Mouse (Mus musculus) MEL (cell line): Measurements from ENCODE around the gene Rhd. TPM values are rescaled to one million over a fixed set of nuclear protein-coding genes. Genes with fewer than 3 reads are reported as not detected.
A peak's percentile ranks its signal among the peaks of the same experiment; 100 is the strongest.

Experiments used
- DNase-seq: peaks from one replicate; pipeline ENCODE4 v3.0.0; 2011; ENCODE audit warnings: low read depth, low spot score
- H3K27ac ChIP-seq: 2 replicates; pipeline ENCODE4 v1.5.1; 2012; ENCODE audit warnings: low read depth, mild to moderate bottlenecking, control low read depth, low read length, moderate library complexity; ENCODE audit not compliant: control insufficient read depth
- H3K27me3 ChIP-seq, 2 experiments: fragments of 150-350 bp in 1 of 2; sonication (generic) in 1 of 2; 2 replicates each; pipeline ENCODE4 v1.6.1; 2012; ENCODE audit warnings: low read length in 2 of 2, mild to moderate bottlenecking in 2 of 2, improper control_type of control experiment in 1 of 2, moderate library complexity in 1 of 2; ENCODE audit not compliant: insufficient read depth in 2 of 2, control insufficient read depth in 1 of 2
- H3K36me3 ChIP-seq, 2 experiments: 2 replicates each; pipeline ENCODE4 v1.6.1; 2012 to 2014; ENCODE audit warnings: low read length in 2 of 2, improper control_type of control experiment in 1 of 2, inconsistent platforms in 1 of 2, mild to moderate bottlenecking in 1 of 2; ENCODE audit not compliant: insufficient read depth in 2 of 2, control insufficient read depth in 1 of 2
- H3K4me1 ChIP-seq, 2 experiments: fragments of 150-350 bp in 1 of 2; sonication (generic) in 1 of 2; 2 replicates each; pipeline ENCODE4 v1.6.1; 2012; ENCODE audit warnings: low read length in 2 of 2, improper control_type of control experiment in 1 of 2, mild to moderate bottlenecking in 1 of 2; ENCODE audit not compliant: insufficient read depth in 2 of 2, control insufficient read depth in 1 of 2
- H3K4me3 ChIP-seq, 2 experiments: fragments of 150-350 bp in 1 of 2; sonication (generic) in 1 of 2; 2 replicates each; pipeline ENCODE4 v1.5.1; 2012; ENCODE audit warnings: low read depth in 2 of 2, low read length in 2 of 2, mild to moderate bottlenecking in 2 of 2, moderate library complexity in 2 of 2, control low read depth in 1 of 2, improper control_type of control experiment in 1 of 2; ENCODE audit not compliant: control insufficient read depth in 1 of 2, insufficient read depth in 1 of 2
- H3K79me2 ChIP-seq: 2 replicates; pipeline ENCODE4 v1.6.1; 2012; ENCODE audit warnings: mild to moderate bottlenecking, low read length, moderate library complexity; ENCODE audit not compliant: control insufficient read depth, poor library complexity, insufficient read depth
- H3K9ac ChIP-seq: 2 replicates; pipeline ENCODE4 v1.6.1; 2012; ENCODE audit warnings: low read depth, mild to moderate bottlenecking, control low read depth, low read length, moderate library complexity; ENCODE audit not compliant: control insufficient read depth, poor library complexity, severe bottlenecking
- H3K9me3 ChIP-seq: fragments of 150-350 bp; sonication (generic); replicated peaks from 2 replicates; pipeline ENCODE4 v1.6.1; 2012; ENCODE audit warnings: mild to moderate bottlenecking, low read length, improper control_type of control experiment, moderate library complexity; ENCODE audit not compliant: insufficient read depth
- BHLHE40 ChIP-seq: IDR thresholded peaks from 2 replicates; pipeline ENCODE4 v1.6.1; 2012; ENCODE audit warnings: low read depth, mild to moderate bottlenecking, inconsistent platforms, low read length, improper control_type of control experiment, borderline replicate concordance
- CHD2 ChIP-seq: IDR thresholded peaks from 2 replicates; pipeline ENCODE4 v1.6.1; 2011; ENCODE audit warnings: low read length, improper control_type of control experiment
- CTCF ChIP-seq, 3 experiments: IDR thresholded peaks in 2 of 3; conservative IDR thresholded peaks in 1 of 3; 2 replicates each; pipeline ENCODE4 v1.5.1; 2011 to 2012; ENCODE audit warnings: low read length in 3 of 3, low read depth in 2 of 3, mild to moderate bottlenecking in 2 of 3, improper control_type of control experiment in 1 of 3, inconsistent platforms in 1 of 3, mixed read lengths in 1 of 3, moderate library complexity in 1 of 3; ENCODE audit not compliant: control insufficient read depth in 1 of 3, insufficient read depth in 1 of 3, poor library complexity in 1 of 3, severe bottlenecking in 1 of 3
- ELF1 ChIP-seq: IDR thresholded peaks from 2 replicates; pipeline ENCODE4 v1.6.1; 2014; ENCODE audit warnings: low read depth, mild to moderate bottlenecking, inconsistent platforms, low read length, improper control_type of control experiment, moderate library complexity
- EP300 ChIP-seq, 2 experiments: IDR thresholded peaks; 2 replicates each; pipeline ENCODE4 v1.6.1; 2011; ENCODE audit warnings: improper control_type of control experiment in 2 of 2, low read length in 2 of 2, low read depth in 1 of 2, mild to moderate bottlenecking in 1 of 2
- ETS1 ChIP-seq: IDR thresholded peaks from 2 replicates; pipeline ENCODE4 v1.6.1; 2012; ENCODE audit warnings: low read depth, mild to moderate bottlenecking, inconsistent platforms, low read length, improper control_type of control experiment, moderate library complexity
- GATA1 ChIP-seq: IDR thresholded peaks from 2 replicates; pipeline ENCODE4 v1.6.1; 2011; ENCODE audit warnings: low read depth, low read length, improper control_type of control experiment
- KAT2A ChIP-seq: conservative IDR thresholded peaks from 2 replicates; pipeline ENCODE4 v1.6.1; 2012; ENCODE audit warnings: low read depth, low read length, improper control_type of control experiment, inconsistent platforms
- MAFK ChIP-seq: IDR thresholded peaks from 2 replicates; pipeline ENCODE4 v1.6.1; 2011; ENCODE audit warnings: low read depth, mild to moderate bottlenecking, low read length, improper control_type of control experiment, borderline replicate concordance
- MAX ChIP-seq: IDR thresholded peaks from 2 replicates; pipeline ENCODE4 v1.6.1; 2011; ENCODE audit warnings: low read length, improper control_type of control experiment
- MAZ ChIP-seq: IDR thresholded peaks from 2 replicates; pipeline ENCODE4 v1.6.1; 2012; ENCODE audit warnings: low read depth, mild to moderate bottlenecking, inconsistent platforms, low read length, improper control_type of control experiment
- MXI1 ChIP-seq: IDR thresholded peaks from 2 replicates; pipeline ENCODE4 v1.6.1; 2011; ENCODE audit warnings: mild to moderate bottlenecking, low read depth, low read length, improper control_type of control experiment
- MYB ChIP-seq: IDR thresholded peaks from 2 replicates; pipeline ENCODE4 v1.6.1; 2011; ENCODE audit warnings: mild to moderate bottlenecking, low read depth, low read length, improper control_type of control experiment
- MYC ChIP-seq: IDR thresholded peaks from 2 replicates; pipeline ENCODE4 v1.6.1; 2011; ENCODE audit warnings: low read depth, mild to moderate bottlenecking, low read length, improper control_type of control experiment, moderate library complexity
- POLR2A ChIP-seq, 2 experiments: IDR thresholded peaks; 2 replicates each; pipeline ENCODE4 v1.6.1; 2011 to 2012; ENCODE audit warnings: low read length in 2 of 2, mild to moderate bottlenecking in 2 of 2, control low read depth in 1 of 2, improper control_type of control experiment in 1 of 2, low read depth in 1 of 2, moderate library complexity in 1 of 2; ENCODE audit not compliant: control insufficient read depth in 1 of 2, insufficient read depth in 1 of 2, poor library complexity in 1 of 2
- POLR2AphosphoS2 ChIP-seq: IDR thresholded peaks from 2 replicates; pipeline ENCODE4 v1.6.1; 2011; ENCODE audit warnings: low read length, improper control_type of control experiment
- POLR2AphosphoS5 ChIP-seq: IDR thresholded peaks from 2 replicates; pipeline ENCODE4 v1.6.1; 2012; ENCODE audit warnings: low read depth, borderline replicate concordance, mild to moderate bottlenecking, inconsistent platforms, low read length, moderate library complexity, mixed read lengths
- RAD21 ChIP-seq: IDR thresholded peaks from 2 replicates; pipeline ENCODE4 v1.6.1; 2011; ENCODE audit warnings: mild to moderate bottlenecking, low read depth, low read length, improper control_type of control experiment
- RCOR1 ChIP-seq: IDR thresholded peaks from 2 replicates; pipeline ENCODE4 v1.6.1; 2012; ENCODE audit warnings: low read depth, mild to moderate bottlenecking, inconsistent platforms, low read length, improper control_type of control experiment
- SMC3 ChIP-seq: IDR thresholded peaks from 2 replicates; pipeline ENCODE4 v1.6.1; 2011; ENCODE audit warnings: low read depth, low read length, improper control_type of control experiment
- TBP ChIP-seq: IDR thresholded peaks from 2 replicates; pipeline ENCODE4 v1.8.0; 2011; ENCODE audit warnings: low read depth, low read length, improper control_type of control experiment
- TCF12 ChIP-seq: IDR thresholded peaks from 2 replicates; pipeline ENCODE4 v1.6.1; 2014; ENCODE audit warnings: low read depth, mild to moderate bottlenecking, inconsistent platforms, low read length, improper control_type of control experiment, moderate library complexity
- USF1 ChIP-seq: IDR thresholded peaks from 2 replicates; pipeline ENCODE4 v1.6.1; 2014; ENCODE audit warnings: low read depth, mild to moderate bottlenecking, inconsistent platforms, low read length, improper control_type of control experiment, moderate library complexity
- USF2 ChIP-seq, 2 experiments: IDR thresholded peaks; 2 replicates each; pipeline ENCODE4 v1.6.1; 2011 to 2012; ENCODE audit warnings: improper control_type of control experiment in 2 of 2, low read length in 2 of 2, borderline replicate concordance in 1 of 2, inconsistent platforms in 1 of 2, low read depth in 1 of 2, mild to moderate bottlenecking in 1 of 2; ENCODE audit not compliant: insufficient read depth in 1 of 2
- ZKSCAN1 ChIP-seq: IDR thresholded peaks from 2 replicates; pipeline ENCODE4 v1.6.1; 2012; ENCODE audit warnings: low read depth, mild to moderate bottlenecking, inconsistent platforms, low read length, improper control_type of control experiment, moderate library complexity
- ZMIZ1 ChIP-seq: IDR thresholded peaks from 2 replicates; pipeline ENCODE4 v1.6.1; 2012; ENCODE audit warnings: low read depth, mild to moderate bottlenecking, inconsistent platforms, low read length, improper control_type of control experiment, moderate library complexity
- ZNF384 ChIP-seq: IDR thresholded peaks from 2 replicates; pipeline ENCODE4 v1.6.1; 2012; ENCODE audit warnings: low read depth, mild to moderate bottlenecking, inconsistent platforms, low read length, improper control_type of control experiment
- polyA plus RNA-seq, 2 experiments: library from polyadenylated mRNA; stranded (reverse) in 1 of 2; unstranded in 1 of 2; fragments of >175 nt in 1 of 2; fragments of >200 nt in 1 of 2; gene quantifications; 2 replicates each; pipeline versions ENCODE4 v1.2.1 to v1.2.4; 2012; ENCODE audit warnings: low replicate concordance in 2 of 2, low read depth in 1 of 2; ENCODE audit not compliant: insufficient read length in 2 of 2, insufficient read depth in 1 of 2, missing spikeins in 1 of 2
- total RNA-seq: library from RNA; depleted of rRNA; stranded (reverse); fragments of 300-350 nt; gene quantifications from 2 replicates; pipeline ENCODE4 v1.2.3, GENCODE M21; 2012

The Rhd gene
- total and polyA plus RNA-seq, 3 experiments, result 49.9 to 176 TPM; not detected in 1

DNA sequence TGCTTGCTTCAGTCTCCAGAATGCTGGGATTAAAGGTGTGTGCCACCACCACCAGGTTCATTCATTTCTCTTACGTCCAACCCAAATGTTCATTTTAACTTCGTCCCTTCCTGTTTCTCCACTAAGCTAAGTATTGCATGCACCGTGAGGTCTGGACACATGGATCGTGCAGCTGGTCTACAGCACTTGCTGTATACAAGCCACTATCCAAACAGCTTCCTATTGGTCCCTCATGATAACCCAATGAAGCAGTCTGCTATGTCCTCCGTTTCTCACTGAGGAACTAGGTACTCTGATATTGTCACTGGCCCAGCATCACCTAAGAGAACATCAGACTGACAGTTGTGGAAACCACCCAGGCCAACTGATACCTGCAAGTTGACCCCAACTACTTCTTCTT lies 1.5 kb downstream of the Rhd start:
- Histone ChIP-seq H3K36me3 (peaks cover 0 to 34% of the 10 kb centered on the region in 2 experiments; a peak in 2 of 4 replicates), H3K4me3 (peak overlapping the region; percentile 52 to 56; a peak in 3 of 4 replicates), H3K9ac (peak overlapping the region; percentile 9), H3K79me2 (no peaks in the 10 kb centered on the region; the same call in 1 of the 2 replicates), H3K9me3 (no peaks in the 10 kb centered on the region), H3K27ac (peak overlapping the region; percentile 85), H3K4me1 (peaks cover 24 to 41% of the 10 kb centered on the region in 2 experiments), H3K27me3 (no peaks in the 10 kb centered on the region)
- peak; percentile 62 for DNase-seq
- TF ChIP-seq EP300 (IDR thresholded peaks at IDR 0.05; ENCODE audit: low read depth in 1 of 2, low read length in 2 of 2) (no peak; a peak in 1 of 4 replicates), TBP (no peak), ZKSCAN1 (no peak), POLR2AphosphoS2 (no peak), MAFK (no peak), MAX (0 out of 2 replicates have a peak, but pooled peaks have one; percentile 68), RCOR1 (no peak), ETS1 (0 out of 2 replicates have a peak, but pooled peaks have one; percentile 31), BHLHE40 (no peak), MYB (0 out of 2 replicates have a peak, but pooled peaks have one; percentile 18), RAD21 (no peak), SMC3 (no peak), ZMIZ1 (no peak)

DNA sequence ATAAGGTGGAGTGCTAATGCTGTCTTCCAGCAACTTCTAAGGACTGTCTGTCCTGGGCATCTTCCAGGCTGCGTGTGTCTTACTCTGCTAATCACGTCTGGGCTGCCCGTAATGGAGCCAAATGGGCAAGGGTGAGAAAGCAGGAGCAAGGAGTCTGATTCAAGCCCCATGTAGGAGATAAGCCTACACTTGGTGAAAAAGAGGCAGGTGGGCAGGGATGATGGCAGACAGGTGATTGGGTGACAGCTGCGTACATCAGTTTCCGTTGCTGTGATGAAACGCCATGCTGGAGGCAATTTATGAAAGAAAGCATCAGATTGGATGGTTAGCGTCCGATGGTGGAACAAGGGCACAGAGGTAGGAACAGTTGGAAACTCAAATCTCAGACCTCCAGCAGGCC lies 2.9 kb downstream of the Rhd start:
- Histone ChIP-seq H3K36me3 (peaks cover 0 to 40% of the 10 kb centered on the region in 2 experiments; a peak in 2 of 4 replicates), H3K4me3 (no peak overlapping the region), H3K9ac (no peak overlapping the region), H3K4me1 (peaks cover 30 to 48% of the 10 kb centered on the region in 2 experiments), H3K9me3 (no peaks in the 10 kb centered on the region), H3K79me2 (no peaks in the 10 kb centered on the region; the same call in 1 of the 2 replicates), H3K27me3 (no peaks in the 10 kb centered on the region), H3K27ac (no peak overlapping the region)
- TF ChIP-seq BHLHE40, result no peak
- TF ChIP-seq TCF12, result no peak
- TF ChIP-seq POLR2AphosphoS2, result no peak
- no peak for DNase-seq

DNA sequence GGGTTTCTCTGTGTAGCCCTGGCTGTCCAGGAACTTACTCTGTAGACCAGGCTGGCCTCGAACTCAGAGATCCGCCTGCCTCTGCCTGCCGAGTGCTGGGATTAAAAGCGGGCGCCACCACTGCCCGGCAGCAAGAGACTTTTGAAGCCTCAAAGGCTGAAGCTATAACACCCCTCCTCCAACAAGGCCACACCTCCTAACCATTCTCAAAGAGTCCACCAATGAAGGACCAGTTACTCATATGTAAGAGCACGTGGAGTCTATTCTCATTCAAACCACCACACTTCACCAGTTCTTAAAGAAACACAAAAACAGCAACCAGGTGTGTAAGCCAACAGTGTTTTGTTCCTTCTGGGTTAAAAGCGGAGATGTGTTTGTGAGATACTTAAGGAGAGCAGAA lies 3.3 kb downstream of the Rhd start:
- no peak overlapping the region for H3K9ac ChIP-seq
- DNase-seq, result no peak
- H3K36me3 ChIP-seq, result peaks cover 0 to 40% of the 10 kb centered on the region in 2 experiments; a peak in 2 of 4 replicates
- H3K79me2 ChIP-seq, result no peaks in the 10 kb centered on the region; the same call in 1 of the 2 replicates
- peaks cover 30 to 48% of the 10 kb centered on the region in 2 experiments for H3K4me1 ChIP-seq
- no peaks in the 10 kb centered on the region for H3K9me3 ChIP-seq
- 0 out of 2 replicates have a peak overlapping the region, but pooled peaks have one; percentile 1 for H3K27ac ChIP-seq
- no peak overlapping the region for H3K4me3 ChIP-seq
- H3K27me3 ChIP-seq, result no peaks in the 10 kb centered on the region
- TF ChIP-seq CTCF (IDR thresholded peaks at IDR 0.05 in 2 of 3, conservative IDR thresholded peaks at IDR 0.05 in 1 of 3; ENCODE audit: control insufficient read depth in 1 of 3, insufficient read depth in 1 of 3, low read depth in 2 of 3, low read length in 3 of 3, poor library complexity in 1 of 3, severe bottlenecking in 1 of 3), result no peak
- no peak for TF ChIP-seq MYC
- TF ChIP-seq MAZ, result no peak
- no peak for TF ChIP-seq GATA1
- TF ChIP-seq USF1, result no peak
- no peak for TF ChIP-seq POLR2AphosphoS2
- TF ChIP-seq CHD2, result no peak
- no peak for TF ChIP-seq ZNF384
- no peak for TF ChIP-seq USF2 (IDR thresholded peaks at IDR 0.05; ENCODE audit: borderline replicate concordance in 1 of 2, insufficient read depth in 1 of 2, low read depth in 1 of 2, low read length in 2 of 2)
- TF ChIP-seq POLR2AphosphoS5, result no peak
- TF ChIP-seq ELF1, result no peak
- TF ChIP-seq KAT2A, result no peak
- TF ChIP-seq POLR2A (IDR thresholded peaks at IDR 0.05; ENCODE audit: control insufficient read depth in 1 of 2, insufficient read depth in 1 of 2, low read depth in 1 of 2, low read length in 2 of 2, poor library complexity in 1 of 2), result no peak
- TF ChIP-seq MXI1, result peak; percentile 19; the same call in 1 of the 2 replicates
